Mouse (Mus musculus) heart, embryonic 12.5 days (tissue): ENCODE results near the gene Atg7. TPM values are rescaled to one million over a fixed set of nuclear protein-coding genes. Genes with fewer than 3 reads are reported as not detected.

ENCODE experiments used
- ATAC-seq: fragments of 200-750 bp; cut with Nextera tagmentation; 2 replicates; pipeline ENCODE4 v1.8.0; 2017; ENCODE audit warnings: moderate TSS enrichment, moderate library complexity; ENCODE audit not compliant: insufficient number of reproducible peaks, low FRiP score
- H3K27ac ChIP-seq: fragments of 300-500 bp; sonication (generic); 2 replicates; pipeline ENCODE4 v1.5.1; 2016; ENCODE audit warnings: mild to moderate bottlenecking, moderate library complexity; ENCODE audit not compliant: poor library complexity, severe bottlenecking
- H3K27me3 ChIP-seq: fragments of 300-500 bp; sonication (generic); replicated peaks from 2 replicates; pipeline ENCODE4 v1.6.1; 2016; ENCODE audit warnings: mild to moderate bottlenecking, moderate library complexity
- H3K36me3 ChIP-seq: fragments of 300-500 bp; sonication (generic); 2 replicates; pipeline ENCODE4 v1.6.1; 2016; ENCODE audit warnings: mild to moderate bottlenecking, moderate library complexity
- H3K4me1 ChIP-seq: fragments of 300-500 bp; sonication (generic); replicated peaks from 2 replicates; pipeline ENCODE4 v1.6.1; 2016; ENCODE audit warnings: mild to moderate bottlenecking
- H3K4me2 ChIP-seq: fragments of 300-500 bp; sonication (generic); 2 replicates; pipeline ENCODE4 v1.6.1; 2016; ENCODE audit warnings: mild to moderate bottlenecking, moderate library complexity
- H3K4me3 ChIP-seq: fragments of 300-500 bp; sonication (generic); 2 replicates; pipeline ENCODE4 v1.5.1; 2016; ENCODE audit warnings: mild to moderate bottlenecking
- H3K9ac ChIP-seq: fragments of 300-500 bp; sonication (generic); 2 replicates; pipeline ENCODE4 v1.6.1; 2016; ENCODE audit warnings: mild to moderate bottlenecking, moderate library complexity
- H3K9me3 ChIP-seq: fragments of 300-500 bp; sonication (generic); replicated peaks from 2 replicates; pipeline ENCODE4 v1.6.1; 2016; ENCODE audit warnings: mild to moderate bottlenecking, moderate library complexity
- WGBS: fragments of 180-500 bp; shearing (Covaris S2); methylation state at CpG from one replicate; pipeline ENCODE4 v1.1.7; 2016; 5-methylcytosine and 5-hydroxymethylcytosine counted together
- polyA plus RNA-seq: library from polyadenylated mRNA; unstranded; fragments of >200 nt; fragmentation: Nextera tagmentation; extraction: Ambion mirVana; gene quantifications from 2 replicates; pipeline ENCODE4 v1.2.1, GENCODE M21; 2016

The Atg7 gene
- polyA plus RNA-seq, 1 experiment from 2014 or later = 18.4 TPM

DNA sequence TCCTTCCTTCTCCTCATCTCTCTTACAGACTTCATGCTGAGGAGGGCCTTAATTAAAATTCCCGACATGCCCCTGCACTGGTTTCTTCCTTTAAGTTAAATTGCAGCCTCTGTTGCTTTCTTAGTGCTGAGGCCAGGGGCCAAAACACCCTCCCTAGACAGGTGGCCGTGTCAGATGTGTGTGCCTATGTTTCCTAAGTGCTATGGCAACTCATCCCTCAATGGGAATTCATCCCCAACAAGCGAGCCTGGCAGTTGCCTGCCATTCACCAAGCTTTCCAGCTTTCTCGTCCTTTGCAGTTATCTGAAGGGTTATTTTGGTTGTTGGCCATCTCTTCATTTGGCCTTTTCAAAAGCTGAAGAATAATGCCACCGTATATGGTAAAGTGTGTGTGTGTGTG, 71.8 kb downstream of the Atg7 start:
- Histone ChIP-seq H3K4me3 (no peak overlapping the region), H3K9me3 (no peaks in the 10 kb centered on the region), H3K27me3 (no peaks in the 10 kb centered on the region), H3K4me2 (no peak overlapping the region), H3K36me3 (no peaks in the 10 kb centered on the region), H3K4me1 (peaks cover 67% of the 10 kb centered on the region), H3K9ac (no peak overlapping the region), H3K27ac (no peak overlapping the region)
- 35% methylated on average over 5 of the region's 5 CpGs for WGBS
- ATAC-seq = no peak

- Histone ChIP-seq H3K27me3 (no peaks in the 10 kb centered on the region), H3K4me1 (peaks cover 69% of the 10 kb centered on the region), H3K9ac (no peak overlapping the region), H3K36me3 (no peaks in the 10 kb centered on the region), H3K9me3 (no peaks in the 10 kb centered on the region), H3K4me3 (no peak overlapping the region), H3K27ac (0 out of 2 replicates have a peak overlapping the region, but pooled peaks have one; percentile 7), H3K4me2 (no peak overlapping the region)
- no peak for ATAC-seq
- 61% methylated on average over 7 of the region's 7 CpGs for WGBS
Observed at GRCm38 (mm10) chr6:114715289-114716030, 72.6 kb downstream of the Atg7 start.

- peaks cover 44% of the 10 kb centered on the region for H3K4me1 ChIP-seq
- no peak for ATAC-seq
- H3K9ac ChIP-seq = no peak overlapping the region
- no peak overlapping the region for H3K4me3 ChIP-seq
- H3K27me3 ChIP-seq = no peaks in the 10 kb centered on the region
- H3K4me2 ChIP-seq = no peak overlapping the region
- 40% methylated on average over 5 of the region's 5 CpGs for WGBS
- peak overlapping the region; percentile 7; the same call in 1 of the 2 replicates for H3K27ac ChIP-seq
- H3K9me3 ChIP-seq = no peaks in the 10 kb centered on the region
- no peaks in the 10 kb centered on the region for H3K36me3 ChIP-seq
Observed at GRCm38 (mm10) chr6:114719100-114719499, 76.2 kb downstream of the Atg7 start.

- ATAC-seq = peak; percentile 66
- WGBS = 20% methylated on average over 8 of the region's 8 CpGs
- no peaks in the 10 kb centered on the region for H3K27me3 ChIP-seq
- H3K27ac ChIP-seq = no peak overlapping the region
- no peaks in the 10 kb centered on the region for H3K36me3 ChIP-seq
- no peak overlapping the region for H3K9ac ChIP-seq
- H3K9me3 ChIP-seq = no peaks in the 10 kb centered on the region
- peaks cover 44% of the 10 kb centered on the region for H3K4me1 ChIP-seq
- H3K4me3 ChIP-seq = no peak overlapping the region
- no peak overlapping the region for H3K4me2 ChIP-seq
Observed at GRCm38 (mm10) chr6:114719665-114720064, 76.8 kb downstream of the Atg7 start.

DNA sequence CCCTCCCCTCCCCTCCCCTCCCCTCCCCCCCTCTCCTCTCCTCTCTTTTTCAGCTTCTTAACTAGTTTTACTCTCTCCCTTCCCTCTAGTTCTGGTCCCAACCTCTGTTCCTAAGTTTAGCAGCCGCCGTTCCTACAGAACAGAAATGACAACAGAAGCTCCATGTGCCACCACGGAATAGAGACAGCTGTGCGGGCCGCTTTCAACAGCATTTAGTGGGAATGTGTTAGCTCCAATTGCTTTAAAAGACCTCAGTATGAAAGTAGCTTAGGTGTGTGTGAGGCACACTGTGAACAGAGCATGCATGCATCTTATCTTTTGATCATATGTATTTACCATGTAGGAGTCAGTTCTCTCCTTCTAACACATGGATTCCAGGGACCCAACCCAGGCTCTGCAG, 79.1 kb downstream of the Atg7 start:
- Histone ChIP-seq H3K27ac (no peak overlapping the region), H3K9ac (no peak overlapping the region), H3K4me3 (no peak overlapping the region), H3K4me1 (peaks cover 46% of the 10 kb centered on the region), H3K4me2 (no peak overlapping the region), H3K27me3 (no peaks in the 10 kb centered on the region), H3K36me3 (no peaks in the 10 kb centered on the region), H3K9me3 (no peaks in the 10 kb centered on the region)
- WGBS = 77% methylated on average over 5 of the region's 5 CpGs
- no peak for ATAC-seq

DNA sequence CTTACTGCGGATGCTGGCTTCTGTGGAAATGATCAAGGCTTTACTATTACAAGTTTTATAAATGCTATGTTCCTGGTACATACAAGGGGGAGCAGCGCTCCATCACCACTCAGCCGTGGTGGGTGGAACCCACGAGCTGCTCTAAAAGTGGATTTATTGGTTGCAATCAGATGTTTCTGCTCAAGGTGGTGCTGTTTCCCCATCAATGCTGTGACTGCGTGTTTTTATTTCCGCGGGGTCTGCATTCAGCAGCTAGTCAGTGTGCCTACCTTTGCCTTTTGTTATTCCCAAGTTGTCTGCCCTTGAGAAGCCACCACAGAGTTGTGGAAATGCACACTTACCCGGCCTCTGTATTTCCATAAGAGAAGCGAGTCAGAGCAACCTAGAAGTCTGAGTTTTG, 81.0 kb downstream of the Atg7 start:
- Histone ChIP-seq H3K4me3 (no peak overlapping the region), H3K4me2 (no peak overlapping the region), H3K27me3 (no peaks in the 10 kb centered on the region), H3K27ac (no peak overlapping the region), H3K9me3 (no peaks in the 10 kb centered on the region), H3K9ac (no peak overlapping the region), H3K4me1 (peaks cover 39% of the 10 kb centered on the region), H3K36me3 (no peaks in the 10 kb centered on the region)
- ATAC-seq = no peak
- WGBS = 26% methylated on average over 9 of the region's 9 CpGs

- Histone ChIP-seq H3K27me3 (no peaks in the 10 kb centered on the region), H3K4me1 (peaks cover 35% of the 10 kb centered on the region), H3K9me3 (no peaks in the 10 kb centered on the region), H3K9ac (no peak overlapping the region), H3K27ac (no peak overlapping the region), H3K4me2 (no peak overlapping the region), H3K36me3 (no peaks in the 10 kb centered on the region), H3K4me3 (no peak overlapping the region)
- WGBS = 77% methylated on average over 7 of the region's 7 CpGs
- no peak for ATAC-seq
Observed at GRCm38 (mm10) chr6:114724351-114724750, 81.5 kb downstream of the Atg7 start.

DNA sequence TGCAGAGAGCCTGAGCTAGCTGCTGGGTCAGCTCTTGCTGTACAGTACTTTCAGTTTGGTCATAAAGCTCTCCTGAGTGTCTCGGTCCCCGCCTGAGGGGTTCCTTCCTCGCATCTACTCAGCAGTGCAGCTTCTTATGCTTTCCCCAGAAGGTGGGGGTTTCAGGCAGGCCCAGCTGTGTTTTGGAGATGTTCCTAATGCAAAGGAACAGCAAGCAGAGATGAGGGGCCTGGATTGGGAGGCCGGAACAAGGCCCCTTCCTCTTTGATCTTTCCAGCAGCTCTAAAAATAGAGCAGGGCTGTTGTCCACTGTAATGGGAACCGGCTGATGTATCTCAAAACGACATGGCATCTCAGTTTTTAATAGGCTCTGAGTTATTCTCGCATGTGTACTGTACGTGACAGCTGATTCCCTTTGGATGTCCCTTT, 82.3 kb downstream of the Atg7 start:
- Histone ChIP-seq H3K4me3 (no peak overlapping the region), H3K9me3 (no peaks in the 10 kb centered on the region), H3K36me3 (no peaks in the 10 kb centered on the region), H3K4me2 (peak overlapping the region; percentile 55), H3K27ac (peak overlapping the region; percentile 74), H3K9ac (peak overlapping the region; percentile 9; the same call in 1 of the 2 replicates), H3K4me1 (peaks cover 26% of the 10 kb centered on the region), H3K27me3 (no peaks in the 10 kb centered on the region)
- ATAC-seq = peak; percentile 24; the same call in 1 of the 2 replicates
- WGBS = 18% methylated on average over 8 of the region's 8 CpGs

DNA sequence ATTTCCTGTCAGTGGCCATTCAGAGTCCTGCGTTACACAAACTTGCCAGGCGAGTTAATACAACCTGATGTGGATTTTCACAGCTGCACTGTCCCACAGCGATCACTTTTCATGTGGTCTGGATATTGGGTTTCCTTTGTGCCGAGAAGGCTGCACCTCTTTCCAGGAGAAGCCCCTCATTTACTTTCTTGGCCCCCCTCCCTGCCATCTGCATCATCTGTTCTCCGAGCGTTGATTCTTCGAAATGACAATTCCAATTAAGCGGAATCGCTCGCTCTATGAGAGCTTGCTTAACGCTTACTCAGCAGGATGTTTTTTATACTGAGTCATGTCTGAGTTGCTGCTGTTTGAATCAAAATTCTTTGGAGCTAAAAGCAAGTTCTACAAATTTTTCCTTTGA, 83.8 kb downstream of the Atg7 start:
- Histone ChIP-seq H3K4me3 (no peak overlapping the region), H3K9me3 (no peaks in the 10 kb centered on the region), H3K4me2 (no peak overlapping the region)

GRCm38 (mm10) chr6:114733156-114733555, 90.3 kb downstream of the Atg7 start:
- Histone ChIP-seq H3K36me3 (no peaks in the 10 kb centered on the region), H3K27ac (no peak overlapping the region), H3K27me3 (0 out of 2 replicates have a peak, but pooled peaks cover 8% of the 10 kb centered on the region), H3K9ac (no peak overlapping the region), H3K9me3 (no peaks in the 10 kb centered on the region), H3K4me1 (peaks cover 13% of the 10 kb centered on the region; the same call in 1 of the 2 replicates), H3K4me2 (no peak overlapping the region), H3K4me3 (no peak overlapping the region)
- ATAC-seq = no peak
- WGBS = 53% methylated on average over 5 of the region's 5 CpGs

More for the DNA sequence above, 83.8 kb downstream of the Atg7 start:
- ATAC-seq = no peak
- no peaks in the 10 kb centered on the region for H3K36me3 ChIP-seq
- no peak overlapping the region for H3K27ac ChIP-seq
- no peaks in the 10 kb centered on the region for H3K27me3 ChIP-seq
- peaks cover 31% of the 10 kb centered on the region for H3K4me1 ChIP-seq
- H3K9ac ChIP-seq = no peak overlapping the region
- 85% methylated on average over 11 of the region's 11 CpGs for WGBS

DNA sequence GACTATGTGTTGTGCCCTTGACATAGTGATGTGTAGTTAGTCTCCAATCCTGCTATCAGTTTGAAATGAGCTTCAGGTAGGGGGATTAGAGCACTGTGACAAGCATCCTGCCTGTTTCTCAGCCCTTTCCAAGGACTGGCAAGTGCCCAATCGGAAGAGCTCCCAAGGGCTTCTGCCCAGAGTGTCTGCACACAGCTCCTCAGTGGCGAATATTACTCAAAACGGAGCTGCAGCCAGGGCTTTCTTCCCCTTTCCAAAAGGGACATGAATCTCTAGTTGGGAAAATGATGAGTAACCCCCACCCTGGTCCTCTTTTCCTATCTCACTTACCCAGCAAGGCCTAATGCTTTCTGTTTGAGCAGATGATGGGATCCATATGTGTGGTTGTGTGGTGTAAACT, 90.8 kb downstream of the Atg7 start:
- no peak overlapping the region for H3K27ac ChIP-seq
- H3K27me3 ChIP-seq = 0 out of 2 replicates have a peak, but pooled peaks cover 8% of the 10 kb centered on the region
- peaks cover 16% of the 10 kb centered on the region; the same call in 1 of the 2 replicates for H3K4me1 ChIP-seq
- no peaks in the 10 kb centered on the region for H3K36me3 ChIP-seq
- H3K9ac ChIP-seq = no peak overlapping the region
- no peak for ATAC-seq
- no peak overlapping the region for H3K4me2 ChIP-seq
- H3K4me3 ChIP-seq = no peak overlapping the region
- whole genome bisulfite sequencing = 62% methylated on average over 3 of the region's 3 CpGs
- no peaks in the 10 kb centered on the region for H3K9me3 ChIP-seq
